Mouse (Mus musculus) cerebellum, adult 2 months (tissue): ENCODE data around the gene Kif28. TPM values are rescaled to one million over a fixed set of nuclear protein-coding genes. Genes with fewer than 3 reads are reported as not detected.
"Not testable (repeated sequence)": the region's sequence is repeated elsewhere in the genome, so short reads cannot be mapped to it uniquely, and the experiment has no call there.

Experiments used
- DNase-seq, 2 experiments: peaks; one replicate each; pipeline ENCODE4 v3.0.0; 2021
- H3K27ac ChIP-seq: fragments of 200-500 bp; 2 replicates; pipeline ENCODE4 v1.5.1; 2012; ENCODE audit warnings: low read length, control low read depth, inconsistent platforms; ENCODE audit not compliant: insufficient read depth
- H3K27me3 ChIP-seq: fragments of 200-500 bp; 2 replicates; pipeline ENCODE4 v1.6.1; 2012; ENCODE audit warnings: inconsistent platforms, mild to moderate bottlenecking, low read length, moderate library complexity; ENCODE audit not compliant: control insufficient read depth, insufficient read depth
- H3K4me1 ChIP-seq: fragments of 200-500 bp; 2 replicates; pipeline ENCODE4 v1.6.1; 2011; ENCODE audit warnings: low read length; ENCODE audit not compliant: control insufficient read depth, insufficient read depth
- H3K4me3 ChIP-seq: fragments of 200-500 bp; replicated peaks from 2 replicates; pipeline ENCODE3; 2011; ENCODE audit warnings: mild to moderate bottlenecking, low read depth, low read length, control low read depth; ENCODE audit not compliant: insufficient read depth
- CTCF ChIP-seq: fragments of 200-500 bp; IDR thresholded peaks from 2 replicates; pipeline ENCODE4 v1.5.1; 2011; ENCODE audit warnings: low read depth, mild to moderate bottlenecking, control low read depth, low read length, moderate library complexity, borderline replicate concordance; ENCODE audit not compliant: insufficient read depth
- POLR2A ChIP-seq: fragments of 200-500 bp; IDR thresholded peaks from 2 replicates; pipeline ENCODE4 v1.6.1; 2011; ENCODE audit warnings: low read length, control low read depth, borderline replicate concordance; ENCODE audit not compliant: insufficient read depth
- WGBS: fragments of 180-500 bp; shearing (Covaris S2); methylation state at CpG from one replicate; pipeline ENCODE4 v1.1.7; 2018; 5-methylcytosine and 5-hydroxymethylcytosine counted together
- polyA plus RNA-seq: library from polyadenylated mRNA; depleted of rRNA; stranded (reverse); fragments of >200 nt; gene quantifications from 2 replicates; pipeline ENCODE4 v1.2.3, GENCODE M21; 2012; rRNA removed

Kif28 gene
- polyA plus RNA-seq, 1 experiment: 0.07 TPM

DNA sequence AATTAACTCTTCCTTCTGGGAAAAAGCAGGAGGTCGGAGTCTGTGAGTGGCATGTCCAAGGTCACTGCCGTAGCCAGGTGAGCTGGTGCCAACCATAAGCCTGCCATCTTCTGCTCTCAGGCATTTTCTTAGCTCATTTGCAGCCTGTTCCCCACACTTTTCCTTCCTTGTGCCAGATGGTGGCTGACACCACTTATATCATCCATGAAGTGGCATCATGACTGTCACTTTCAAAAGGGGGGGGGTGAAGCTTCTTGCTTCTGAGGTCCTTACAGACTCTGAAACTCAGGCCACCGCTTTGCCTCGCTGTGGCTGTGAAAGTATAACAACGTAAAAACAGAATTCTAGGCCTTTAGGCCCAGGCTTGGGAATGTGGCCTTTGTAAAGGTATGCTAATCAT, 93.8 kb downstream of the Kif28 start:
- Histone ChIP-seq H3K4me3 (no peak overlapping the region), H3K27me3 (no peaks in the 10 kb centered on the region), H3K27ac (no peak overlapping the region), H3K4me1 (no peaks in the 10 kb centered on the region)
- 74% methylated on average over 5 of the region's 5 CpGs for WGBS
- no peak for DNase-seq
- TF ChIP-seq CTCF: no peak
- no peak for TF ChIP-seq POLR2A

DNA sequence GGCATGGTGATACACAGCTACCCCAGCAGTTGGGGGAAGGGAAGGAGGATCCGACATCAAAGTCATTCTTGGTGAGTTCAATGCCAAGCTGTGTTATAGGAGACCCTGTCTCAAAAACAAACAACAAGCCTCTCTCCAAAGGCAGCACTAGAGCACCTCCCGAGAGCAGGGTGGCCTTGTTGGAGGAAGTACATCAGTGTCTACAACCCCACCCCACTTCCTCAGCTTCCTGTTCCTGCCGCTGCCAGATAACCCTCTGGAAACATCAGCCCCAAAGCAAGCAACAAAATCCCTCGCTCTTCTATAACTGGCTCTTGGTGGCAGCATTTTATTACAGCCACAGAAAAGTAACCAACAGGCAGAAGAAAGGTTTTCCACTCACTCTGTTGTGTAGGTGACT, 94.8 kb downstream of the Kif28 start:
- H3K27ac ChIP-seq: no peak overlapping the region
- TF ChIP-seq POLR2A (no peak), CTCF (no peak)
- 82% methylated on average over 4 of the region's 4 CpGs for WGBS
- DNase-seq: no peak
- no peaks in the 10 kb centered on the region for H3K27me3 ChIP-seq
- no peaks in the 10 kb centered on the region for H3K4me1 ChIP-seq
- no peak overlapping the region for H3K4me3 ChIP-seq

DNA sequence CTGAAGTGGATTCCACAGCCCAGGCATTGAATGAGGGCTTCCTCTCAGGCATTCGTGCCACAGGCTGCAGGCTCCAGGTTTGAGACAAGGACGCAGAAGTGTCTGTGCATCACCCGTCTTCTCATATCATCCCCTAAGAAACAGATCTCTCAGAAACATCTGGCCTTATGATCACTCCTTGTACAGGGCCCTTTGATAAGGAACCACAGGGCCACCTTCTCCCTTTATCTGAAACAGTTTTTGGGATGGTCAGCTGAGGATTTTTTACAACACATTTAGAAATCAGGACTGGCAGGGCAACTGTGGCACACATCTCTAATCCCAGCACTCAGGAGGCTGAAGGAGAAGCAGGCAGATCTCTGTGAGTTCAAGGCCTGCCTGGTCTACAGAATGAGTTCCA, 95.7 kb downstream of the Kif28 start:
- no peak overlapping the region for H3K27ac ChIP-seq
- TF ChIP-seq CTCF (no peak), POLR2A (no peak)
- no peak overlapping the region for H3K4me3 ChIP-seq
- H3K27me3 ChIP-seq: no peaks in the 10 kb centered on the region
- DNase-seq: no peak
- no peaks in the 10 kb centered on the region for H3K4me1 ChIP-seq
- WGBS: 86% methylated on average over 3 of the region's 3 CpGs

DNA sequence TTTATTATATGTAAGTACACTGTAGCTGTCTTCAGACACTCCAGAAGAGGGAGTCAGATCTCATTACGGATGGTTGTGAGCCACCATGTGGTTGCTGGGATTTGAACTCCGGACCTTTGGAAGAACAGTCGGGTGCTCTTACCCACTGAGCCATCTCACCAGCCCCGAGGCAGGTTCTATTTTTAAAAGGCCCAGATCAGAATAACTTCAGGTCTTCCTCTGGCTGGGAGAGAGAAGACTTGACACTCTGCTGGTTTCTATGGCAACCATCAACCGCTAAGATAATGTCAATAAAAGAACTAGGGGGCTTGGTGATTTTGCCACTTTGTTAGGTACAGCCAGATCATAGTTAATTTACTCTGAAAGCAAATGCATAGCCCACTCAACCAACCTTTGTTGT, 96.4 kb downstream of the Kif28 start:
- not testable (repeated sequence) for H3K4me1 ChIP-seq, DNase-seq, H3K4me3 ChIP-seq, H3K27ac ChIP-seq, H3K27me3 ChIP-seq
- WGBS: 83% methylated on average over 4 of the region's 5 CpGs

DNA sequence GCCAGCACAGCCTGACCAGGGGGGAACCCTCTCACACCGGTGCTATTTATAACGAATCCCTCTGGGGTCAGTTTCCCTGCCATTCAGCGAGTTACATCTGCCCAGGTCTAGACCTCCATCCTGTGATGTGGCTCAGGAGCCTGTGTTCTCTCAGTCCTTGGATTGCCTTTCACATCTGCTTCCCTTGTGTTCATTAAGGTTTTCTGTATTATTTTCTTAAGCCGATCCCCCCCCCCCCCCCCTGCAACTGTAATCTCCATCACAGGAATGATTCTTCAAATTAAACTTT, 99.1 kb downstream of the Kif28 start:
- Histone ChIP-seq H3K4me3 (peak overlapping the region; percentile 53), H3K4me1 (no peaks in the 10 kb centered on the region; the same call in 1 of the 2 replicates), H3K27me3 (no peaks in the 10 kb centered on the region), H3K27ac (no peak overlapping the region)
- TF ChIP-seq CTCF: no peak
- TF ChIP-seq POLR2A: no peak
- WGBS: 27% methylated on average over 4 of the region's 4 CpGs
- no peak for DNase-seq

Other genes with a start within 250 kb of the Kif28 start
- gene Smyd3, start 227.2 kb downstream of the Kif28 start, polyA plus RNA-seq: 17.3 and 18.3 TPM in 2 replicates
- gene Tfb2m, start 199.0 kb downstream of the Kif28 start, polyA plus RNA-seq: 22.6 and 23.5 TPM in 2 replicates
- gene Cnst, start 198.9 kb downstream of the Kif28 start, polyA plus RNA-seq: 45.1 and 49.8 TPM in 2 replicates
- 131 and 140 TPM in 2 replicates for gene Sccpdh, start 77.1 kb downstream of the Kif28 start, polyA plus RNA-seq
- gene Gm10518, start 58.1 kb upstream of the Kif28 start, polyA plus RNA-seq: not detected in 2 replicates
- gene Ahctf1, start 58.4 kb upstream of the Kif28 start, polyA plus RNA-seq: 31.9 and 34.4 TPM in 2 replicates
- gene Cdc42bpa, start 215.2 kb upstream of the Kif28 start, polyA plus RNA-seq: 145 and 155 TPM in 2 replicates